Mouse (Mus musculus) small intestine, adult 2 months (tissue): Measurements from ENCODE around the gene Mlh1.

Source experiments
- CTCF ChIP-seq: fragments of 200-500 bp; IDR thresholded peaks from 2 replicates; pipeline ENCODE4 v1.5.1; 2012; ENCODE audit warnings: low read depth, mild to moderate bottlenecking, control low read depth, inconsistent platforms, low read length, moderate library complexity, mixed read lengths; ENCODE audit not compliant: insufficient replicate concordance, insufficient read length; ENCODE audit errors: extremely low read depth
- POLR2A ChIP-seq: fragments of 200-500 bp; IDR thresholded peaks from 2 replicates; pipeline ENCODE4 v1.6.1; 2012; ENCODE audit warnings: low read depth, mild to moderate bottlenecking, control low read depth, inconsistent platforms, low read length, moderate library complexity

DNA sequence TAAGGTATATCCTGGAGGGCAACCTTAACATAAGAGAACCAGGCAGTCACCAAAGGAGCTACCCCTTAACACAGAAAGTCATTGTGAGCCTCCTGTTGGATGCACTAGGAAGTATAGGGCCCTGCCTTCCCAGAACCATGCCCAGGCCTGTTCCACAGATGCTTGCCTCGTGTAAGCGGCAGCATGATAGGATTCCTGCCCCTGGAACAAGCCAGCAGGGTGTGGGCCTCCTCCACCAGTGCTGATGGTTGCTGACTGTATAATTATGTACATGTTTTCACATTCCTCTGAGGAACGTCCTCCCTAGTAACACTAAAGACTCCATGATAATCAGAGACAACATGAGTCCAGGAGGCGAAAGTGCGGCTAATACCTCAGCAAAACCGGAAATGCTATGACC, 28.2 kb downstream of the Mlh1 start:
- TF ChIP-seq CTCF (no peak), POLR2A (no peak)
